Mouse (Mus musculus) liver, embryonic 15.5 days (tissue): ENCODE results near the gene Cox7a1. TPM values are rescaled to one million over a fixed set of nuclear protein-coding genes. Genes with fewer than 3 reads are reported as not detected.
A peak's percentile ranks its signal among the peaks of the same experiment; 100 is the strongest.

ENCODE experiments used
- ATAC-seq: fragments of 200-750 bp; cut with Nextera tagmentation; 2 replicates; pipeline ENCODE4 v1.8.0; 2017; ENCODE audit warnings: moderate number of reproducible peaks, mild to moderate bottlenecking, moderate library complexity; ENCODE audit not compliant: insufficient read depth
- H3K27ac ChIP-seq: fragments of 300-500 bp; sonication (generic); replicated peaks from 2 replicates; pipeline ENCODE4 v1.5.1; 2015; ENCODE audit warnings: mild to moderate bottlenecking, inconsistent platforms
- H3K27me3 ChIP-seq: fragments of 300-500 bp; sonication (generic); 2 replicates; pipeline ENCODE4 v1.6.1; 2015; ENCODE audit warnings: mild to moderate bottlenecking, inconsistent platforms
- H3K36me3 ChIP-seq: fragments of 300-500 bp; sonication (generic); replicated peaks from 2 replicates; pipeline ENCODE4 v1.6.1; 2015; ENCODE audit warnings: moderate library complexity, mild to moderate bottlenecking, inconsistent platforms
- H3K4me1 ChIP-seq: fragments of 300-500 bp; sonication (generic); replicated peaks from 2 replicates; pipeline ENCODE4 v1.6.1; 2015; ENCODE audit warnings: inconsistent platforms
- H3K4me2 ChIP-seq: fragments of 300-500 bp; sonication (generic); 2 replicates; pipeline ENCODE4 v1.6.1; 2015; ENCODE audit warnings: moderate library complexity, mild to moderate bottlenecking, inconsistent platforms
- H3K4me3 ChIP-seq: fragments of 300-500 bp; sonication (generic); replicated peaks from 2 replicates; pipeline ENCODE4 v1.5.1; 2015; ENCODE audit warnings: mild to moderate bottlenecking, inconsistent platforms
- H3K9ac ChIP-seq: fragments of 300-500 bp; sonication (generic); 2 replicates; pipeline ENCODE4 v1.6.1; 2015; ENCODE audit warnings: moderate library complexity, mild to moderate bottlenecking, inconsistent platforms
- H3K9me3 ChIP-seq: fragments of 300-500 bp; sonication (generic); replicated peaks from 2 replicates; pipeline ENCODE4 v1.6.1; 2016; ENCODE audit warnings: inconsistent platforms
- WGBS: fragments of 180-500 bp; shearing (Covaris S2); methylation state at CpG from one replicate; pipeline ENCODE4 v1.1.7; 2015; ENCODE audit warnings: mixed read lengths; ENCODE audit not compliant: insufficient replicate concordance; 5-methylcytosine and 5-hydroxymethylcytosine counted together
- polyA plus RNA-seq: library from polyadenylated mRNA; unstranded; fragments of >200 nt; fragmentation: Nextera tagmentation; extraction: Ambion mirVana; gene quantifications from 2 replicates; pipeline ENCODE4 v1.2.1, GENCODE M21; 2015

Gene Cox7a1
- polyA plus RNA-seq, 1 experiment from 2014 or later: 7.7 TPM

DNA sequence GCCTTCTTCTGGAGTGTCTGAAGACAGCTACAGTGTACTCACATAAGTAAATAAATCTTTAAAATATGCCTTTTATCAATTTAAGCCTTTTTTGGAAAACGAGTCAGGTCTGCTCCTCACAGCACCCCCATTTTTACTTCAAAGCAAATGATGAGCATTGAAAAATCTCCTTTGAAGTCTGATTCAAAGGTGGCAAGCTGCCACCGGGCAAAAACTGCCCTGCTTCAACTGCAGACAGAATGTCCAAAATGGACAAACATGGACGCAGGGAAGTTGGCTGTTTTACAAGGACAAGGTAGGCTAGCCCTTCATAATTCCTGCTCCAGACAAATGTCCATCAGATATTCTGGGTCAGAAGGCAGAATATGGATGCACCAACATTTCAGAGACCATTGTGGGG lies 37.5 kb downstream of the Cox7a1 start:
- H3K36me3 ChIP-seq: peaks cover 28% of the 10 kb centered on the region
- no peak overlapping the region for H3K27ac ChIP-seq
- ATAC-seq: no peak
- no peak overlapping the region for H3K9ac ChIP-seq
- H3K27me3 ChIP-seq: no peaks in the 10 kb centered on the region
- no peak overlapping the region for H3K4me3 ChIP-seq
- no peaks in the 10 kb centered on the region for H3K9me3 ChIP-seq
- 60% methylated on average over 3 of the region's 3 CpGs for WGBS
- H3K4me1 ChIP-seq: peaks cover 27% of the 10 kb centered on the region
- H3K4me2 ChIP-seq: no peak overlapping the region

DNA sequence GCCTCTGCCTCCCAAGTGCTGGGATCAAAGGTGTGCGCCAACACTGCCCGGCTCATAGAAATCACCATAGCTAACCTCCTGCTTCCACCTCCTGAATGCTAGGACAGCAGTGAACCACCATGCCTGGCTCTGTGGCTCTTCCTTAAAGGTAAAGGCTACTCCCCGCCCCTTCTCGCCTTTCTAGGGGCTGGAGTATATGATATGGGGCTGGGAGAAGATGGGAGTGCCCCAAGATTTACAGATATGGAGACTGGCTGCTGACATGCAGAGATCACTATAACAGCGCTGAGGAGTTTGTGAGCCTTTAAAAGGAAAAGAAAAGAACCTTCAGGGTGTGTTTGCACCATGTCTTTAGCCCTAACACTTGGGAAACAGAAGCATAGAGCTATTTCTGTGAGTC lies 38.3 kb downstream of the Cox7a1 start:
- H3K4me1 ChIP-seq: peaks cover 21% of the 10 kb centered on the region
- no peaks in the 10 kb centered on the region for H3K27me3 ChIP-seq
- no peaks in the 10 kb centered on the region for H3K9me3 ChIP-seq
- no peak overlapping the region for H3K9ac ChIP-seq
- WGBS: 58% methylated on average over 5 of the region's 5 CpGs
- no peak overlapping the region for H3K4me3 ChIP-seq
- peak overlapping the region; percentile 9 for H3K4me2 ChIP-seq
- ATAC-seq: peak; percentile 52
- H3K27ac ChIP-seq: no peak overlapping the region
- peaks cover 33% of the 10 kb centered on the region for H3K36me3 ChIP-seq

DNA sequence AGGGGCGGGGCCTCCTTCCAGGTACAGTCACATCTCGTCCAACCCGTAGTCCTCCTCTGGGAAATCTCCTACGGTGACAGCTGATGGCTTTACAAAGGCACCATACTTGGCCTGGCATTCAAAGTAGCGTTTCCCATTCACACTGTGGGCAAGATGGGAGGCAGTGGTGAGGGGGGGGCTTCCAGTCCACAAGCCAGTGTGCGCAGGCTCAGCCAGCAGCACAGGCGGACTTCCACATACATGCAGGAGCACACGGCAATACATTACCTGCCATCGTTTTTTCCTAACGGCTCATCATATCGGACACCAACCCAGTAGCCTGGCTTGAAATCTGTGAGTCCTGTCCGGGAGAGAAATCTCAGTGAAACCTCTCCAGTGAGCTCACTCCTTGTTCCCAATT lies 40.3 kb downstream of the Cox7a1 start:
- H3K4me1 ChIP-seq: peaks cover 17% of the 10 kb centered on the region
- 77% methylated on average over 12 of the region's 12 CpGs for WGBS
- no peak for ATAC-seq
- H3K27me3 ChIP-seq: no peaks in the 10 kb centered on the region
- peaks cover 36% of the 10 kb centered on the region for H3K36me3 ChIP-seq
- H3K9ac ChIP-seq: no peak overlapping the region
- H3K27ac ChIP-seq: no peak overlapping the region
- H3K4me3 ChIP-seq: no peak overlapping the region
- H3K4me2 ChIP-seq: no peak overlapping the region
- H3K9me3 ChIP-seq: no peaks in the 10 kb centered on the region

DNA sequence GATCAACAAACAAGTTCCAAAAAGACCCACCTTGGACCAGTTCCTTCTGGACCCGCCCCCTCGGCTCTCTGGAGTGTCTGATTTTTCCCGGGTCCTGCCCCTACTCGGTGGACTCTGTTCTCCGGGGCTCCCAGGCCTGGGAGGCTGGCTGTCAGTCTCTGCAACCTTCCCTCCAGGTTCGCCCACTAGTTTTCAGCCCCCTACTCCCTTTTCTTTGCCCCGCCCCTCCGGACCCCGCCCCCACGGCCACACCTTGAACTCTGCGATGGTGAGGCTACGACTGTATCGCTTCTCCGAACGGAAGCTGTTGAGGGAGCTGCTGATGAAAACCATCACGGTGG lies 47.4 kb downstream of the Cox7a1 start:
- Histone ChIP-seq H3K4me1 (peaks cover 25% of the 10 kb centered on the region), H3K9me3 (no peaks in the 10 kb centered on the region), H3K27ac (peak overlapping the region; percentile 61; the same call in 1 of the 2 replicates), H3K9ac (peak overlapping the region; percentile 59), H3K4me2 (peak overlapping the region; percentile 95), H3K36me3 (peaks cover 20% of the 10 kb centered on the region), H3K27me3 (no peaks in the 10 kb centered on the region), H3K4me3 (peak overlapping the region; percentile 75)
- peak; percentile 20; the same call in 1 of the 2 replicates for ATAC-seq
- 0% methylated on average over 14 of the region's 16 CpGs for WGBS

DNA sequence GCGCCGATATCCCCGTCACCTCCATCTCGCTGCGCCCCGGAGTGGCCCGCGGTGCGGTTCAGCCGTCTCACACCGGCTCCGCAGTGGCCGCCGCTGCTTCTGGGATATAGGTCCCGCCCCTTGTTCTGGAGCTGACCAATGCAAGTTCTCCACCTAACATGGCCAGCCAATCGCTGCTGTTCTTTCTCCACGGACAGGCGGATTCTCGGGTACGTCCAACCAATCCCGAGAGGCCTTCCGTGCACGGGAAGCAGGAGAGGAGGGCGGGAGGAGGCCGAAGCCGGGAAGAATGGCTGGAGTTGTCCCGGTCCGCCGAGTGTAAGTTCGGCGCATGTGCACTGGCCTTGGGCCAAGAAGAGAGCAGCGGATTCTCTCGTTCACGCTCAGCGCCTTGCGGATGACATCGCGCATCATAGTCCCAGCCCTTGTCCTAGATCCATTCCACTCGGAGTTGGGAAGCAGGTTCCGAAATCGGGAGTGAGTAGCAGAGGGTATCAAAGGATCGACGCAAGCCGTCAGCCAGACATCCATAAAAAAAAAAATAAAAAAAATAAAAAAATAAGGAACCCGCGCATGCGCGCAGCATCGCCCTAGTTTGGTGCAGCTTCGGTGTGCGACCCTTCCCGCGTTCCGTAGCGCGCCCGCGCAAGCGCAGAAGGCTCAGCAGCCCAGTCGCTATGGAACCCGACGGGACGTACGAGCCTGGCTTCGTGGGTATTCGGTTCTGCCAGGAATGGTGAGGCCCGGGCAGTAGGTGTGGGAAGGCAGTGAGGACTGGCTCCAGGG lies 47.9 kb downstream of the Cox7a1 start, which contains the start of the genes Polr2i and Tbcb:
TSS of gene Polr2i (plus strand) at position 280 of the 786 bp plus-strand sequence.
TSS of gene Tbcb (minus strand) at position 604 of the 786 bp plus-strand sequence.
- Histone ChIP-seq H3K36me3 (peaks cover 14% of the 10 kb centered on the region), H3K27me3 (no peaks in the 10 kb centered on the region), H3K9me3 (no peaks in the 10 kb centered on the region), H3K4me2 (peak within 1 kb of the TSS; percentile 95), H3K4me3 (peak within 1 kb of the TSS; percentile 75), H3K9ac (peak within 1 kb of the TSS; percentile 67), H3K27ac (peak within 1 kb of the TSS; percentile 92), H3K4me1 (peaks cover 25% of the 10 kb centered on the region)
- ATAC-seq: peak; percentile 91
- under 1% methylated on average over 67 of the region's 67 CpGs for WGBS

DNA sequence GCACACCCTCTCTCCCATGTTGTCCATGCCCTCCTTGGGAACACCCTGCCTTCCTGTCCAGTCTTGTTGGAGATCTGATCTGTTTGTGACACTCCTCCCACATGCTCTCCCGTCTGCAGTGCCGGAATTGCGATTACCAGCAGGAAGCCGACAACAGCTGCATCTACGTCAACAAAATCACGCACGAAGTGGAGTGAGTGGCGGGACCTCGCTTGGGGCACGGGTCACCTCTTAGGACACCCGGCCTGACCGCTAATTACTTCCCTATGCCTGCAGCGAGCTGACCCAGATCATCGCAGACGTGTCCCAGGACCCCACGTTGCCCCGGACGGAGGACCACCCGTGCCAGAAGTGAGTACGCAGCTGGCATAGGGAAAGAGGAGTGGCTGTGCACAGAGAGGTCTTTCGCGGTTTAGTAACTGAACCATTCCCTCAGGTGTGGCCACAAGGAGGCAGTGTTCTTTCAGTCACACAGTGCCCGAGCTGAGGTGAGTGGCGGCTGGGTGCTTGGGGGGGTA lies 48.7 kb downstream of the Cox7a1 start:
- ATAC-seq: peak; percentile 9; the same call in 1 of the 2 replicates
- Histone ChIP-seq H3K36me3 (peaks cover 14% of the 10 kb centered on the region), H3K4me3 (peak overlapping the region; percentile 75), H3K9ac (peak overlapping the region; percentile 67), H3K27me3 (no peaks in the 10 kb centered on the region), H3K27ac (peak overlapping the region; percentile 92), H3K4me1 (peaks cover 25% of the 10 kb centered on the region), H3K9me3 (no peaks in the 10 kb centered on the region), H3K4me2 (peak overlapping the region; percentile 95)
- 4% methylated on average over 24 of the region's 24 CpGs for WGBS

DNA sequence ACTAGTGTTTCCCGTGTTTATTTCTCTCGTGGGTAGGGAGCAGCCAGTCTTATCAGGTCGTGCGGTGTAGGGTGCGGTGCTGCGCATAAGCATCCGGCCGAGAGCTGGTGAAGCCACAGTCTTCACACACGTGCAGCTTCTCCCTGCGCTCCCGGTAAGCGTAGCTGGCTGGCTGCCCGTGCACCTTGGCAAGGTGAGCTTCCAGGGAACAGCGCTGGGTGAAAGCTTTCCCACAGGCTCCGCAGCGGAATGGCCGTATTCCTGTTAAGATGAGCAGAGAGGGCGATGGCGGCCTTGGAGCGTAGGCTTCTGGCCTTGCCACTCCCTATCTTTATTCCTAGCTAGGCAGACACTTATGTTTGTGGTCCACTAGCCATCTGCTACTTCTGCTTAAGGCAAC lies 49.4 kb downstream of the Cox7a1 start:
- Histone ChIP-seq H3K4me3 (peak overlapping the region; percentile 75), H3K36me3 (peaks cover 11% of the 10 kb centered on the region), H3K27ac (no peak overlapping the region), H3K27me3 (no peaks in the 10 kb centered on the region), H3K4me1 (peaks cover 25% of the 10 kb centered on the region), H3K9ac (no peak overlapping the region), H3K4me2 (peak overlapping the region; percentile 95), H3K9me3 (no peaks in the 10 kb centered on the region)
- ATAC-seq: no peak
- WGBS: 83% methylated on average over 20 of the region's 20 CpGs

DNA sequence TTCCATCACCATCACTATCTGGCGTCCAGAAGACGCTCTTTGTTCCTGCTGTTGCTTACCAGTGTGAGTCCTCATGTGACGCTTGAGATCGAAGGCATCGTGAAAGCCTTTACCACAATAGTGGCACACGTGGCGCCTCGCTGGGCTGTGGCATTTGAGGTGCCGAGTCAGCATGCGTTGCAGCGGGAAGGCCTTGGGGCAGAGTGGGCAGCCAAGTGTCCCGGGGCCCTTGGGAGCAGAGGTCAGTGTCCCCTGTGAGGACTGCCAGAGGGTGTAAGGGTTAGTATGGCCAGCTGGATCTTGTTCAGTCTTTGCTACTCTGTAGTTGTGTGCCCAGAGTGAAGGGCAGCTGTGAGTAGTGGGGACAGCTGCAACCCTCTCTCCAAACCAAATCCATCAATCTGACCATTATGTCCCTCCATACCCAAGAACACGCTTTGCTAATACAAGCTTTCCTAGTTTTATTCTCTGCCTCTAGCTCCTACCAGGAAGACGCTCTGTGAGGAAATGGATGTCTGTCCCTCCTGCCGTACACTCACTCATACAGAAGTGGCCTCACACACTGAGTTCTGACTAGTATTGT lies 50.4 kb downstream of the Cox7a1 start:
- ATAC-seq: no peak
- Histone ChIP-seq H3K36me3 (peaks cover 11% of the 10 kb centered on the region), H3K4me3 (no peak overlapping the region), H3K9me3 (no peaks in the 10 kb centered on the region), H3K4me2 (no peak overlapping the region), H3K27me3 (no peaks in the 10 kb centered on the region), H3K27ac (no peak overlapping the region), H3K9ac (no peak overlapping the region), H3K4me1 (peaks cover 25% of the 10 kb centered on the region)
- WGBS: 84% methylated on average over 15 of the region's 15 CpGs

DNA sequence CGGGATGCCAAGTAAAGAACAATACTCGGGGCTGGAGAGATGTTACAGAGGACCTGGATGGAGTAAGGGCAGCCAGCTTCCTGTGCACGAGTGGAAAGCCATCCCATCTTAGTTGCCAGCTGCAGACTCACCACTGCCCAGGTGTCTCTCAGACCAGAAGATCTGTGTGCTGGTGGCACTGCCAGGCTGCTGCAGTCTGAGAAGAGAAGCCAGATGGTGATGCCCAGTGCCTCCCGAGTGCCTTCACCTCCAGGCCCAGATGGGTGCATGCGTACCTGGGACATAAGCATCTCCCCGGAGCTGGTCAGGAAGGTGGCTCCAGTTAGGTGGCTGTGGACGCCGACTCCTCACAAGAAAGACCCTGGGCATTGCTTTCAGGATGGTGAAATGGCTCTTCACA lies 51.1 kb downstream of the Cox7a1 start:
- no peak overlapping the region for H3K4me3 ChIP-seq
- no peak overlapping the region for H3K9ac ChIP-seq
- H3K36me3 ChIP-seq: peaks cover 17% of the 10 kb centered on the region
- no peak for ATAC-seq
- WGBS: 78% methylated on average over 8 of the region's 8 CpGs
- H3K27me3 ChIP-seq: no peaks in the 10 kb centered on the region
- H3K4me1 ChIP-seq: peaks cover 25% of the 10 kb centered on the region
- no peak overlapping the region for H3K4me2 ChIP-seq
- H3K27ac ChIP-seq: no peak overlapping the region
- H3K9me3 ChIP-seq: no peaks in the 10 kb centered on the region

DNA sequence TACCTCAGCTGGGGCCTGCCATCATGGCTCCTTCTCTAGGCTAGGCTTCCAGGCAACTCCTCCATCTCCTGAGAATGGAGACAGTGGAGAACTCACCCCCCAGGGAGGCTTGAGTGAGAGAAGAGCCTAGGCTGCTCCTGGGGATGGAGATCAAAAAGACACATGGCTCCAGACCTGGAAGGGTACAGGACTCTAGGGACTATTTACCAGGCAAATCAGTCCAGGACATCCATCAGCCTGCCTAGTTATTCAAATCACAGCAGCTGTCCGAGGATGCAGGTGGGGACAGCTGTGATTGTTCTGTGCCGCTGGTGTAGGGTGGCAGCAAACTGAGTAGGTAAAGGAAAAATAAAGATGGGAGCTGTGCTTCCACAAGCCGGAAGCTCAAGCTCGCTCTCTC lies 51.7 kb downstream of the Cox7a1 start, which contains the start of gene Ovol3:
TSS of gene Ovol3 (minus strand) at position 101 of the 400 bp plus-strand sequence.
- no peak for ATAC-seq
- no peaks in the 10 kb centered on the region for H3K9me3 ChIP-seq
- H3K4me3 ChIP-seq: no peak within 1 kb of the TSS
- no peak within 1 kb of the TSS for H3K27ac ChIP-seq
- H3K4me1 ChIP-seq: peaks cover 23% of the 10 kb centered on the region
- 67% methylated on average over 4 of the region's 4 CpGs for WGBS
- H3K9ac ChIP-seq: no peak within 1 kb of the TSS
- H3K27me3 ChIP-seq: no peaks in the 10 kb centered on the region
- H3K36me3 ChIP-seq: peaks cover 22% of the 10 kb centered on the region
- H3K4me2 ChIP-seq: no peak within 1 kb of the TSS
